Mouse (Mus musculus): ENCODE data around the gene Nectin2. TPM values are rescaled to one million over a fixed set of nuclear protein-coding genes. Genes with fewer than 3 reads are reported as not detected.

The Nectin2 gene
- polyA plus RNA-seq, 1 experiment from 2014 or later, result 34.4 TPM

- H3K4me3 ChIP-seq, result no peak overlapping the region
- H3K9ac ChIP-seq, result no peak overlapping the region
- no peaks in the 10 kb centered on the region for H3K36me3 ChIP-seq
- H3K4me2 ChIP-seq, result no peak overlapping the region
- H3K27ac ChIP-seq, result no peak overlapping the region
- no peak for ATAC-seq
- no peaks in the 10 kb centered on the region for H3K9me3 ChIP-seq (replicated peaks)
- H3K27me3 ChIP-seq (replicated peaks), result peaks cover 9% of the 10 kb centered on the region
- 0 out of 2 replicates have a peak, but pooled peaks cover 4% of the 10 kb centered on the region for H3K4me1 ChIP-seq
- WGBS (ENCODE audit: insufficient replicate concordance), result 79% methylated on average over 4 of the region's 4 CpGs
Observed at GRCm38 (mm10) chr7:19782645-19783044, 32.4 kb upstream of the Nectin2 start.

GRCm38 (mm10) chr7:19781741-19782140 is 31.5 kb upstream of the Nectin2 start:
- H3K27me3 ChIP-seq (replicated peaks), result peaks cover 12% of the 10 kb centered on the region
- no peak overlapping the region for H3K27ac ChIP-seq
- ATAC-seq, result no peak
- H3K4me2 ChIP-seq, result no peak overlapping the region
- H3K4me3 ChIP-seq, result no peak overlapping the region
- H3K36me3 ChIP-seq, result no peaks in the 10 kb centered on the region
- no peak overlapping the region for H3K9ac ChIP-seq
- WGBS (ENCODE audit: insufficient replicate concordance), result 79% methylated on average over 7 of the region's 7 CpGs
- 0 out of 2 replicates have a peak, but pooled peaks cover 4% of the 10 kb centered on the region for H3K4me1 ChIP-seq
- H3K9me3 ChIP-seq (replicated peaks), result no peaks in the 10 kb centered on the region

- Histone ChIP-seq H3K4me3 (no peak overlapping the region), H3K9me3 (replicated peaks) (no peaks in the 10 kb centered on the region), H3K9ac (no peak overlapping the region), H3K36me3 (no peaks in the 10 kb centered on the region), H3K27me3 (replicated peaks) (peaks cover 3% of the 10 kb centered on the region; the same call in 1 of the 2 replicates), H3K27ac (no peak overlapping the region), H3K4me1 (no peaks in the 10 kb centered on the region), H3K4me2 (no peak overlapping the region)
- no peak for ATAC-seq
- WGBS (ENCODE audit: insufficient replicate concordance), result 70% methylated on average over 4 of the region's 4 CpGs
Observed at GRCm38 (mm10) chr7:19779903-19780302, 29.6 kb upstream of the Nectin2 start.

GRCm38 (mm10) chr7:19778645-19779044 is 28.4 kb upstream of the Nectin2 start:
- 71% methylated on average over 8 of the region's 8 CpGs for WGBS (ENCODE audit: insufficient replicate concordance)
- no peak for ATAC-seq
- Histone ChIP-seq H3K27ac (no peak overlapping the region), H3K4me2 (no peak overlapping the region), H3K9me3 (replicated peaks) (no peaks in the 10 kb centered on the region), H3K36me3 (no peaks in the 10 kb centered on the region), H3K4me3 (no peak overlapping the region), H3K4me1 (no peaks in the 10 kb centered on the region), H3K27me3 (replicated peaks) (peaks cover 6% of the 10 kb centered on the region; the same call in 1 of the 2 replicates), H3K9ac (no peak overlapping the region)

GRCm38 (mm10) chr7:19777049-19777723 is 26.9 kb upstream of the Nectin2 start:
- Histone ChIP-seq H3K4me1 (no peaks in the 10 kb centered on the region), H3K4me2 (no peak overlapping the region), H3K36me3 (no peaks in the 10 kb centered on the region), H3K27me3 (replicated peaks) (peaks cover 17% of the 10 kb centered on the region), H3K27ac (no peak overlapping the region), H3K9me3 (replicated peaks) (no peaks in the 10 kb centered on the region), H3K9ac (no peak overlapping the region), H3K4me3 (no peak overlapping the region)
- ATAC-seq, result no peak
- 68% methylated on average over 11 of the region's 11 CpGs for WGBS (ENCODE audit: insufficient replicate concordance)

GRCm38 (mm10) chr7:19771682-19772081 is 21.4 kb upstream of the Nectin2 start:
- 38% methylated on average over 4 of the region's 4 CpGs for WGBS (ENCODE audit: insufficient replicate concordance)
- Histone ChIP-seq H3K36me3 (no peaks in the 10 kb centered on the region), H3K9me3 (replicated peaks) (no peaks in the 10 kb centered on the region), H3K27ac (no peak overlapping the region), H3K27me3 (replicated peaks) (peaks cover 57% of the 10 kb centered on the region), H3K4me3 (no peak overlapping the region), H3K9ac (no peak overlapping the region), H3K4me1 (peaks cover 24% of the 10 kb centered on the region), H3K4me2 (no peak overlapping the region)
- ATAC-seq, result no peak

- Histone ChIP-seq H3K36me3 (no peaks in the 10 kb centered on the region), H3K4me3 (peak within 1 kb of the TSS; percentile 43), H3K9me3 (replicated peaks) (no peaks in the 10 kb centered on the region), H3K4me2 (peak within 1 kb of the TSS; percentile 63), H3K27me3 (replicated peaks) (peaks cover 57% of the 10 kb centered on the region), H3K9ac (peak within 1 kb of the TSS; percentile 54), H3K27ac (no peak within 1 kb of the TSS), H3K4me1 (peaks cover 24% of the 10 kb centered on the region)
- ATAC-seq, result 0 out of 2 replicates have a peak, but pooled peaks have one; percentile 17
- 8% methylated on average over 9 of the region's 9 CpGs for WGBS (ENCODE audit: insufficient replicate concordance)
Observed at GRCm38 (mm10) chr7:19770984-19771391, 20.7 kb upstream of the Nectin2 start, which contains the start of gene Bcam. Bcam (minus strand) TSS chr7:19771016.

GRCm38 (mm10) chr7:19770375-19770754 is 20.1 kb upstream of the Nectin2 start:
- Histone ChIP-seq H3K4me1 (peaks cover 24% of the 10 kb centered on the region), H3K4me3 (peak overlapping the region; percentile 43), H3K27me3 (replicated peaks) (peaks cover 57% of the 10 kb centered on the region), H3K4me2 (peak overlapping the region; percentile 63), H3K36me3 (no peaks in the 10 kb centered on the region), H3K9me3 (replicated peaks) (no peaks in the 10 kb centered on the region), H3K27ac (no peak overlapping the region), H3K9ac (peak overlapping the region; percentile 54)
- peak; percentile 65 for ATAC-seq
- under 1% methylated on average over 28 of the region's 28 CpGs for WGBS (ENCODE audit: insufficient replicate concordance)

- peaks cover 57% of the 10 kb centered on the region for H3K27me3 ChIP-seq (replicated peaks)
- peak overlapping the region; percentile 54 for H3K9ac ChIP-seq
- ATAC-seq, result no peak; the same call in 1 of the 2 replicates
- H3K36me3 ChIP-seq, result no peaks in the 10 kb centered on the region
- peak overlapping the region; percentile 43 for H3K4me3 ChIP-seq
- H3K27ac ChIP-seq, result no peak overlapping the region
- 13% methylated on average over 16 of the region's 16 CpGs for WGBS (ENCODE audit: insufficient replicate concordance)
- peak overlapping the region; percentile 63 for H3K4me2 ChIP-seq
- peaks cover 24% of the 10 kb centered on the region for H3K4me1 ChIP-seq
- no peaks in the 10 kb centered on the region for H3K9me3 ChIP-seq (replicated peaks)
Observed at GRCm38 (mm10) chr7:19769434-19770374, 19.4 kb upstream of the Nectin2 start.

- Histone ChIP-seq H3K36me3 (no peaks in the 10 kb centered on the region), H3K9me3 (replicated peaks) (no peaks in the 10 kb centered on the region), H3K4me1 (peaks cover 24% of the 10 kb centered on the region), H3K27ac (no peak overlapping the region), H3K27me3 (replicated peaks) (peaks cover 57% of the 10 kb centered on the region), H3K4me2 (no peak overlapping the region; the same call in 1 of the 2 replicates), H3K9ac (no peak overlapping the region), H3K4me3 (no peak overlapping the region)
- WGBS (ENCODE audit: insufficient replicate concordance), result 39% methylated on average over 4 of the region's 4 CpGs
- ATAC-seq, result no peak
Observed at GRCm38 (mm10) chr7:19769001-19769400, 18.7 kb upstream of the Nectin2 start.

GRCm38 (mm10) chr7:19768251-19768650 is 18.0 kb upstream of the Nectin2 start:
- Histone ChIP-seq H3K9ac (no peak overlapping the region), H3K36me3 (no peaks in the 10 kb centered on the region), H3K9me3 (replicated peaks) (no peaks in the 10 kb centered on the region), H3K27me3 (replicated peaks) (peaks cover 52% of the 10 kb centered on the region), H3K4me1 (peaks cover 24% of the 10 kb centered on the region), H3K27ac (no peak overlapping the region), H3K4me2 (no peak overlapping the region), H3K4me3 (no peak overlapping the region)
- 55% methylated on average over 14 of the region's 14 CpGs for WGBS (ENCODE audit: insufficient replicate concordance)
- ATAC-seq, result no peak

- Histone ChIP-seq H3K9me3 (replicated peaks) (no peaks in the 10 kb centered on the region), H3K27ac (no peak overlapping the region), H3K36me3 (no peaks in the 10 kb centered on the region), H3K4me1 (peaks cover 8% of the 10 kb centered on the region; the same call in 1 of the 2 replicates), H3K9ac (no peak overlapping the region), H3K4me2 (no peak overlapping the region), H3K27me3 (replicated peaks) (peaks cover 21% of the 10 kb centered on the region), H3K4me3 (no peak overlapping the region)
- WGBS (ENCODE audit: insufficient replicate concordance), result 70% methylated on average over 9 of the region's 9 CpGs
- ATAC-seq, result no peak
Observed at GRCm38 (mm10) chr7:19764581-19764980, 14.3 kb upstream of the Nectin2 start.
